Mouse (Mus musculus): ENCODE measurements around the gene Ctnna3.

DNA sequence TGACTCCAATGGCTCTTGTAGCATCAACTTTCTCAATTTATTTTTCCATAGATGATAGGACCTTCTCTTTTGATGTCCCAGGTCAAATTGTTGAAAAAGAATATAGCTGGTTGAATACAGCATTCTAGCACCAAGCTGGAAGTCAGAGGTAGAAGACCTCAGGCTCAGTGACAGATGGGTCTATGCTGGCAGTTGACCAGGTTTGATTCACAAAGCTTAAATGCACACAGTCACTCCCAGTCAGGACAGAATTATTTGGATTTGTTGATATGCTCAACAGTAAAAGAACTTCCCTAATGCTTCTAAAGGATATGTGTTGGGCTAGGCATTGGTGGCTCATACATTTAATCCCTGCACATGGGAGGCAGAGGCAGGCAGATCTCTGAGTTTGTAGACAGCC lies 1059.6 kb downstream of the Ctnna3 start:
- TF ChIP-seq CTCF (IDR thresholded peaks at IDR 0.05; ENCODE audit: borderline replicate concordance, insufficient read depth, low read depth, low read length) (no peak), POLR2A (IDR thresholded peaks at IDR 0.05; ENCODE audit: borderline replicate concordance, insufficient read depth, low read length) (no peak)
